Mouse (Mus musculus) liver, postnatal 0 days (tissue): ENCODE measurements around the gene Ttc39a.

ENCODE experiments used
- CTCF ChIP-seq: sonication (generic); IDR thresholded peaks from 2 replicates; pipeline ENCODE4 v1.5.1; 2016; ENCODE audit warnings: antibody characterized with exemption, low read depth
- EP300 ChIP-seq: IDR thresholded peaks from 2 replicates; pipeline ENCODE4 v1.6.1; 2016; ENCODE audit warnings: antibody characterized with exemption, low read depth, mild to moderate bottlenecking

- TF ChIP-seq CTCF = peak; percentile 49
- TF ChIP-seq EP300 = no peak
These were observed 32.7 kb downstream of the Ttc39a start for GRCm38 (mm10) chr4:109439101-109439500.
